Mouse (Mus musculus): ENCODE measurements around the gene Aga. TPM values are rescaled to one million over a fixed set of nuclear protein-coding genes. Genes with fewer than 3 reads are reported as not detected.

Gene Aga
- polyA plus RNA-seq, 2 experiments, result 5.3 to 14.1 TPM

DNA sequence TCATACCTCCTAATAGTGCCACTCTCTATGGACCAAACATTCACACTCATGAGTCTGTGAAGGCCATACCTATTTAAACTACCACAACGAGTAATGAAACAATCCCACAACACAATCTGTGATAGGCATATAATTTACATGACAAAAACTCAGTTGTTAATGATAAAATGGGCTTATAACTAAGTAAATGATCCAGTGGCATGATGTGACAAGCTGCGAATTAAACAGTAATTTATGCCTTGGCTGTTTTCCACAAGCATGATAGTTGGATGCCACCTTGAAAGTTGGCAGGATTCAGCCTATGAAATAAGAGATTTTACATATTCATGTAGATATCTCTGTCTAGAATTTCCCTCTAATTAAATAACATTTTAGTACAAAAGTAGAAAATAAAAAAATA lies 28.1 kb downstream of the Aga start:
- Histone ChIP-seq H3K4me3 (ENCODE audit: insufficient read depth in 1 of 2, low read depth in 2 of 2, low read length in 2 of 2) (no peak overlapping the region), H3K4me2 (ENCODE audit: low read depth) (no peak overlapping the region), H3K36me3 (replicated peaks; ENCODE audit: control insufficient read depth, insufficient read depth, low read depth) (no peaks in the 10 kb centered on the region), H3K4me1 (replicated peaks; ENCODE audit: control insufficient read depth in 2 of 2, insufficient read depth in 2 of 2, low read length in 1 of 2) (no peaks in the 10 kb centered on the region), H3K9ac (replicated peaks) (no peak overlapping the region), H3K9me3 (ENCODE audit: control insufficient read depth, low read length) (no peaks in the 10 kb centered on the region), H3K27ac (no peak overlapping the region), H3K27me3 (ENCODE audit: control insufficient read depth, insufficient read depth, low read length) (no peaks in the 10 kb centered on the region)
- no peak for ATAC-seq (ENCODE audit: insufficient read depth)
- TF ChIP-seq EP300 (IDR thresholded peaks at IDR 0.05; ENCODE audit: low read depth), result no peak
- TF ChIP-seq CTCF (IDR thresholded peaks at IDR 0.05; ENCODE audit: low read depth), result no peak
- no peak for DNase-seq (ENCODE audit: low read depth in 3 of 3, low spot score in 3 of 3)
- WGBS (ENCODE audit: insufficient replicate concordance), result 46% methylated on average over 2 of the region's 2 CpGs

DNA sequence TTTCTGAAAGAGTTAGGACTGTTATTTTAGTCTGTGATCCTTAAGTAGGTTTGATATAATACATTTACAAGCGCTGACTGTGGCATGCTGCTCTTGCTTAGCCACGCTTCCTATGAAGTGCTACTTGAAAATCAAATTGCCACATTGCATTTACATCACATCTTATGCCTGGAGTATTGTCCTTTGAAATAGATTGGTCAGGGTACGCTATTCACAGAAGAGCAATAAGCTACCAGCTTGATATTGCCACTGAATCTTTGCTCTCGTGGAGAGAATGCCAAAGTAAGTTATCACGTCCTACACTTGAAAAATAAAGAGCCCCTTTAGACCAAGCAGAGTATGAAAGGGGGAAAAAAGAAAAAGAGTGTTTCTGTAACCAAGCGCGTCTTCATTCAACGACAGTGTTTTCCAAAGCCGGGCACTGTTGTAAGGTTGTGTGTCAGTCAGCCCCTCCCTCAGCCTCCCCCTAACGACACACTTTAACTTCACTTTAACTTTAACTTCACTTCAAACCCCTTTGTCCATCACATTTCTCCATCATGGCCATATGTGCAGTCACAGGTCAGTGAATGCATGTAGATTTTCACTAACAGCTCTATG lies 51.0 kb downstream of the Aga start:
- Histone ChIP-seq H3K9ac (replicated peaks) (no peak overlapping the region), H3K9me3 (ENCODE audit: control insufficient read depth, low read length) (no peaks in the 10 kb centered on the region), H3K4me2 (ENCODE audit: low read depth) (no peak overlapping the region), H3K27ac (no peak overlapping the region), H3K4me3 (ENCODE audit: insufficient read depth in 1 of 2, low read depth in 2 of 2, low read length in 2 of 2) (no peak overlapping the region), H3K4me1 (replicated peaks; ENCODE audit: control insufficient read depth in 2 of 2, insufficient read depth in 2 of 2, low read length in 1 of 2) (no peaks in the 10 kb centered on the region), H3K36me3 (replicated peaks; ENCODE audit: control insufficient read depth, insufficient read depth, low read depth) (no peaks in the 10 kb centered on the region), H3K27me3 (ENCODE audit: control insufficient read depth, insufficient read depth, low read length) (no peaks in the 10 kb centered on the region)
- ATAC-seq (ENCODE audit: insufficient read depth) (no peak), DNase-seq (ENCODE audit: low read depth in 3 of 3, low spot score in 3 of 3) (no peak)
- 71% methylated on average over 10 of the region's 10 CpGs for WGBS (ENCODE audit: insufficient replicate concordance)
- TF ChIP-seq EP300 (IDR thresholded peaks at IDR 0.05; ENCODE audit: low read depth), result no peak
- TF ChIP-seq CTCF (IDR thresholded peaks at IDR 0.05; ENCODE audit: low read depth), result no peak

DNA sequence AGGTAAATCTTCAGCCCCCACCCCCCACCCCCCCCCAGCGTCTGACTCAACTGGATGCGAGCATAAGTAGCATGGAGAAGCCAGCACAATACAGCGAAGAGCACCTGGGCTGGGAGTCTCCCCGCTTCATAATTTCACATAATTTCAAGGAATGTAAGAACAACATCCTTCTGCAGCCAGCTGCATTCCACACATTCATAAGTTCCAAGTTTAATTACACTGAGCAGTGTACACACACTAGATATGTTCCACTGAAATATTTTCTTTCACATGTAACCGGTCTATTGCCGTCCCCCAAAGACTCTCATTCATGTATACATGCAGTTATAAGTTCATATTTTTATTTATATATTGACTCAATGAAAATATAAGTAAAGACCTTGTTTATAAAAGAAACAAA lies 54.7 kb downstream of the Aga start:
- Histone ChIP-seq H3K4me1 (replicated peaks; ENCODE audit: control insufficient read depth in 2 of 2, insufficient read depth in 2 of 2, low read length in 1 of 2) (no peaks in the 10 kb centered on the region), H3K36me3 (replicated peaks; ENCODE audit: control insufficient read depth, insufficient read depth, low read depth) (no peaks in the 10 kb centered on the region), H3K9me3 (ENCODE audit: control insufficient read depth, low read length) (no peaks in the 10 kb centered on the region), H3K27me3 (ENCODE audit: control insufficient read depth, insufficient read depth, low read length) (no peaks in the 10 kb centered on the region), H3K27ac (no peak overlapping the region), H3K4me3 (ENCODE audit: insufficient read depth in 1 of 2, low read depth in 2 of 2, low read length in 2 of 2) (no peak overlapping the region), H3K4me2 (ENCODE audit: low read depth) (no peak overlapping the region), H3K9ac (replicated peaks) (no peak overlapping the region)
- ATAC-seq (ENCODE audit: insufficient read depth) (no peak), DNase-seq (ENCODE audit: low read depth in 3 of 3, low spot score in 3 of 3) (no peak)
- TF ChIP-seq CTCF (IDR thresholded peaks at IDR 0.05; ENCODE audit: low read depth) (no peak), EP300 (IDR thresholded peaks at IDR 0.05; ENCODE audit: low read depth) (no peak)
- WGBS (ENCODE audit: insufficient replicate concordance), result 81% methylated on average over 6 of the region's 6 CpGs

Other genes starting within 250 kb of the Aga start
- 15.7 and 26.7 TPM in 2 replicates for gene Neil3, start 127.3 kb downstream of the Aga start, polyA plus RNA-seq (2012; rRNA removed)
- 24.7 and 28.4 TPM in 2 replicates for gene Neil3, start 127.3 kb downstream of the Aga start, polyA plus RNA-seq (2014; fragmentation: Nextera tagmentation; extraction: Ambion mirVana)